Mouse (Mus musculus) brown adipose tissue, adult 24 weeks (tissue): ENCODE measurements around the gene Usp42. TPM values are rescaled to one million over a fixed set of nuclear protein-coding genes. Genes with fewer than 3 reads are reported as not detected.

Experiments used
- H3K27ac ChIP-seq: fragments of 200-500 bp; replicated peaks from 2 replicates; pipeline ENCODE4 v1.5.1; 2012; ENCODE audit warnings: low read depth, mild to moderate bottlenecking, low read length
- H3K4me1 ChIP-seq: fragments of 200-500 bp; 2 replicates; pipeline ENCODE4 v1.6.1; 2012; ENCODE audit warnings: low read length, mixed read lengths; ENCODE audit not compliant: control insufficient read depth, insufficient read depth, insufficient read length
- H3K4me3 ChIP-seq: fragments of 200-500 bp; 2 replicates; pipeline ENCODE4 v1.5.1; 2012; ENCODE audit warnings: low read depth, mild to moderate bottlenecking, low read length, moderate library complexity; ENCODE audit not compliant: insufficient read depth
- polyA plus RNA-seq: library from polyadenylated mRNA; stranded (reverse); fragments of >200 nt; gene quantifications from 2 replicates; pipeline ENCODE4 v1.2.4, GENCODE M21; 2012; ENCODE audit not compliant: missing spikeins, insufficient read depth, insufficient read length

Gene Usp42
- polyA plus RNA-seq, 1 experiment = 6.6 TPM

- Histone ChIP-seq H3K4me1 (no peaks in the 10 kb centered on the region; the same call in 1 of the 2 replicates), H3K4me3 (no peak overlapping the region), H3K27ac (no peak overlapping the region)
Measured at GRCm38 (mm10) chr5:143704875-143705658, 27.0 kb downstream of the Usp42 start.

DNA sequence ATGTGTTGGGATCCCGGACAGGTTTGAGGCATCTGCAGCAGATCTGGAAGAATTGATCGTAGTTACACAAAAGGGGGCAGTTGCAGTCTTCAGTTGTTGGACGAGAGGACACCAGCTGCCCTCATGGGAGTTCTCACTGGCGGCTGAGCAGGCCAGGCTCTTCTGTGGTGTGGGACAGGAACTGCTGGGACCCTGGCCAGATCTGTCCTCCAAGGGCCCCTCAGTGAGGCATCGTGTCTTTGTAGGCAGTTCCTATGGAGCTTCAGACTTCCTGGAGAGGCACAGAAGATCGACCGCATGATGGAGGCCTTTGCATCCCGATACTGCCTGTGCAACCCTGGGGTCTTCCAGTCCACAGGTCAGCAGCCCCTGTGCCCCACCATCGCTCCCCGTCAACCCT, 31.0 kb downstream of the Usp42 start:
- Histone ChIP-seq H3K27ac (no peak overlapping the region), H3K4me1 (no peaks in the 10 kb centered on the region; the same call in 1 of the 2 replicates), H3K4me3 (no peak overlapping the region)

- no peak overlapping the region for H3K4me3 ChIP-seq
- H3K27ac ChIP-seq = no peak overlapping the region
- no peaks in the 10 kb centered on the region for H3K4me1 ChIP-seq
Measured at GRCm38 (mm10) chr5:143700247-143700646, 31.8 kb downstream of the Usp42 start.

GRCm38 (mm10) chr5:143698454-143698853, 33.6 kb downstream of the Usp42 start:
- Histone ChIP-seq H3K27ac (no peak overlapping the region), H3K4me1 (no peaks in the 10 kb centered on the region), H3K4me3 (no peak overlapping the region)

GRCm38 (mm10) chr5:143696323-143696722, 35.8 kb downstream of the Usp42 start:
- no peaks in the 10 kb centered on the region for H3K4me1 ChIP-seq
- H3K4me3 ChIP-seq = no peak overlapping the region
- H3K27ac ChIP-seq = no peak overlapping the region

GRCm38 (mm10) chr5:143690926-143691325, 41.2 kb downstream of the Usp42 start:
- H3K4me1 ChIP-seq = no peaks in the 10 kb centered on the region
- H3K4me3 ChIP-seq = no peak overlapping the region
- no peak overlapping the region for H3K27ac ChIP-seq

GRCm38 (mm10) chr5:143690392-143690791, 41.7 kb downstream of the Usp42 start:
- Histone ChIP-seq H3K4me3 (no peak overlapping the region), H3K4me1 (no peaks in the 10 kb centered on the region), H3K27ac (no peak overlapping the region)

DNA sequence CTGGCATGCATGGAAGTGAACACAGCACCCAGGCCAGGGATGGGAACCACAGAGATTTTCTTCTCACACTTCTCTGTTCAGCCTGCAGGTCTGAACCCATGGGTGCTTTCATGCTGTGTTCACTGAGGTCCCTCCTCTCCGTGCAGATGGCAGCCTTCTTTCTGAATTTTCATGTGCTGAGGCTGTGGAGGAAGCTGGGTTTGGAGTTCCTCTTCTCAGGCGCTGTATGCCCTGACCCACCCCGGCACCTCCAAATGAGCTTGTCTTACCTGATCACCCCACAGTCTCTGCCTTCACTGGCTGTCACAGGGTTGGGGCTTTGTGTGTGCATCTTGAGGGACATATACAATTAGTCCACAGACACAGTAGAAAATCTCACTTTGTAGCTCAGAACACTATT, 44.5 kb downstream of the Usp42 start:
- H3K4me1 ChIP-seq = no peaks in the 10 kb centered on the region

DNA sequence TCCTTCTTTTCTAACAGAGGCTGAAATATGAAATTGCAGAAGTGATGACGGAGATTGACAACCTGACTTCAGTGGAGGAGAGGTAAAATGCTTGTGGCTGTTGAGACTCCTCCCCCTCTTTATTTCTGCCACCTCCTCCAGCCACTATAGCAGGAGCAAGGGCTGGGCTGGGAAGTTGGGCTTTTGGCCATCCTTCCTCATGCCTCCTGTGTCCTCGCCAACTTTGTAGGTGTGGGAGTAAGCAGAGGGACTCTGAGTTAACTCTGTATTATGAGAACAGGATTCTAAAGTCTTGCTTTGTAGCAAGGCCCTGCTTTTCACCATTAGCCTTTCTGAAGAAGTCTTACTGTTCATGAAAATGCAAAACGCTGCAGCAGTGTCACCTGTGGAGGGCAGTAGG, 45.6 kb downstream of the Usp42 start:
- Histone ChIP-seq H3K4me1 (no peaks in the 10 kb centered on the region), H3K27ac (no peak overlapping the region), H3K4me3 (no peak overlapping the region)

More for the DNA sequence above, 44.5 kb downstream of the Usp42 start:
- Histone ChIP-seq H3K27ac (no peak overlapping the region), H3K4me3 (no peak overlapping the region)

GRCm38 (mm10) chr5:143684911-143685390, 47.1 kb downstream of the Usp42 start:
- Histone ChIP-seq H3K4me3 (no peak overlapping the region), H3K4me1 (peaks cover 4% of the 10 kb centered on the region; the same call in 1 of the 2 replicates), H3K27ac (no peak overlapping the region)

GRCm38 (mm10) chr5:143683696-143684095, 48.4 kb downstream of the Usp42 start:
- peaks cover 9% of the 10 kb centered on the region for H3K4me1 ChIP-seq
- no peak overlapping the region for H3K4me3 ChIP-seq
- no peak overlapping the region for H3K27ac ChIP-seq

GRCm38 (mm10) chr5:143679654-143680053, 52.4 kb downstream of the Usp42 start:
- H3K27ac ChIP-seq = no peak overlapping the region
- peaks cover 32% of the 10 kb centered on the region for H3K4me1 ChIP-seq
- H3K4me3 ChIP-seq = no peak overlapping the region

DNA sequence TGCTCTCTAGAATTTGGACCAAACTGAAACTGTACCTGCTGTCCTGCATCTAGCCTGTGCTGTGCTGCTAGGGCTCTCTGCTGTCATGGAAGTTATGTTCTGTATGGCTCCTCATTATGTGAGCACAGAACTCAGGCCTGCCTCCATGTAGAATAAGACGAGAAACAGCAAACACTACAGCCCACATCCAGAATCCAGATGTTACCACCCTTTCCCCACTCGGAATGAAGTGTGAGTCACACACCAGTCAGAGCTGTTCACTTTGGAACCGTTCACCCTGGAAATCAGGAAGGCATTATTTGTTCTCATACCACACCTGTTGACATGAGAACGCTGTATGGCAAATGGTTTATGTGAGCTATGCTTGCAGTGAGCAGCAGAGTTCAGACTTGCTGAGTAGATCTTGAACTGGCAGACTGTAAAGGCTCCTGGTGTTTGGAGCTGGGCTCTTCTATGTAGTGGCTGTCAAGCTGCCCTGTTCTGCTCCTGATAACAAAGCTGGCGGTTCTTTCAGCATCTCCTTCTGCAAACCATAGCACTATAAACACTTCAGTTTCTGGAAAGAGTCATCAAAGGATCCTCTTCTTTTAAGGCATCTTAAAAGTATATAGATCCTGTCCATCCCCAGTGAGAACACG, 53.3 kb downstream of the Usp42 start:
- peaks cover 32% of the 10 kb centered on the region for H3K4me1 ChIP-seq
- 0 out of 2 replicates have a peak overlapping the region, but pooled peaks have one; percentile 3 for H3K27ac ChIP-seq
- no peak overlapping the region for H3K4me3 ChIP-seq

- H3K27ac ChIP-seq = no peak overlapping the region
- H3K4me3 ChIP-seq = no peak overlapping the region
- peaks cover 32% of the 10 kb centered on the region for H3K4me1 ChIP-seq
Measured at GRCm38 (mm10) chr5:143677363-143677762, 54.7 kb downstream of the Usp42 start.

GRCm38 (mm10) chr5:143676218-143676985, 55.7 kb downstream of the Usp42 start:
- no peak overlapping the region for H3K27ac ChIP-seq
- peaks cover 34% of the 10 kb centered on the region for H3K4me1 ChIP-seq
- H3K4me3 ChIP-seq = no peak overlapping the region
